Mouse (Mus musculus): Measurements from ENCODE around the gene Atp13a1. TPM values are rescaled to one million over a fixed set of nuclear protein-coding genes. Genes with fewer than 3 reads are reported as not detected.

Atp13a1 gene
- polyA plus RNA-seq, 1 experiment from 2014 or later, result 40.7 TPM

GRCm38 (mm10) chr8:69821971-69822385, 31.0 kb downstream of the Atp13a1 start:
- Histone ChIP-seq H3K9ac (ENCODE audit: low read length) (peak overlapping the region; percentile 63), H3K4me3 (ENCODE audit: low read depth, low read length) (peak overlapping the region; percentile 45), H3K4me1 (ENCODE audit: control insufficient read depth, insufficient read depth, low read length) (peaks cover 11% of the 10 kb centered on the region), H3K36me3 (ENCODE audit: control insufficient read depth, insufficient read depth, low read length) (no peaks in the 10 kb centered on the region; the same call in 1 of the 2 replicates), H3K4me2 (peak overlapping the region; percentile 79), H3K9me3 (ENCODE audit: control insufficient read depth, low read length) (no peaks in the 10 kb centered on the region), H3K27me3 (ENCODE audit: control insufficient read depth, insufficient read depth, low read length) (no peaks in the 10 kb centered on the region; the same call in 1 of the 2 replicates), H3K27ac (ENCODE audit: low read depth, low read length) (no peak overlapping the region)
- ATAC-seq (ENCODE audit: low FRiP score) (peak; percentile 65), DNase-seq (ENCODE audit: low spot score, missing footprints) (peak; percentile 91)
- 2% methylated on average over 11 of the region's 22 CpGs for WGBS

GRCm38 (mm10) chr8:69822386-69823191, 31.6 kb downstream of the Atp13a1 start, which contains the start of gene Lpar2:
Lpar2 (plus strand) TSS chr8:69822429.
- peak within 1 kb of the TSS; percentile 79 for H3K4me2 ChIP-seq
- WGBS, result 2% methylated on average over 33 of the region's 35 CpGs
- peak; percentile 83 for ATAC-seq (ENCODE audit: low FRiP score)
- no peaks in the 10 kb centered on the region; the same call in 1 of the 2 replicates for H3K36me3 ChIP-seq (ENCODE audit: control insufficient read depth, insufficient read depth, low read length)
- peak; percentile 97 for DNase-seq (ENCODE audit: low spot score, missing footprints)
- no peaks in the 10 kb centered on the region; the same call in 1 of the 2 replicates for H3K27me3 ChIP-seq (ENCODE audit: control insufficient read depth, insufficient read depth, low read length)
- no peaks in the 10 kb centered on the region for H3K9me3 ChIP-seq (ENCODE audit: control insufficient read depth, low read length)
- peaks cover 11% of the 10 kb centered on the region for H3K4me1 ChIP-seq (ENCODE audit: control insufficient read depth, insufficient read depth, low read length)
- H3K27ac ChIP-seq (ENCODE audit: low read depth, low read length), result no peak within 1 kb of the TSS; the same call in 1 of the 2 replicates
- H3K9ac ChIP-seq (ENCODE audit: low read length), result peak within 1 kb of the TSS; percentile 63
- H3K4me3 ChIP-seq (ENCODE audit: low read depth, low read length), result peak within 1 kb of the TSS; percentile 45

GRCm38 (mm10) chr8:69826371-69826770, 35.4 kb downstream of the Atp13a1 start:
- Histone ChIP-seq H3K36me3 (ENCODE audit: control insufficient read depth, insufficient read depth, low read length) (no peaks in the 10 kb centered on the region; the same call in 1 of the 2 replicates), H3K9ac (ENCODE audit: low read length) (no peak overlapping the region), H3K4me1 (ENCODE audit: control insufficient read depth, insufficient read depth, low read length) (peaks cover 11% of the 10 kb centered on the region), H3K4me3 (ENCODE audit: low read depth, low read length) (no peak overlapping the region), H3K27ac (ENCODE audit: low read depth, low read length) (no peak overlapping the region), H3K4me2 (no peak overlapping the region), H3K9me3 (ENCODE audit: control insufficient read depth, low read length) (no peaks in the 10 kb centered on the region), H3K27me3 (ENCODE audit: control insufficient read depth, insufficient read depth, low read length) (no peaks in the 10 kb centered on the region; the same call in 1 of the 2 replicates)
- no peak for DNase-seq (ENCODE audit: low spot score, missing footprints)
- WGBS, result 93% methylated on average over 12 of the region's 12 CpGs
- no peak for ATAC-seq (ENCODE audit: low FRiP score)

- peak; percentile 99 for DNase-seq (ENCODE audit: low spot score, missing footprints)
- H3K4me3 ChIP-seq (ENCODE audit: low read depth, low read length), result peak within 1 kb of the TSS; percentile 54
- WGBS, result under 1% methylated on average over 38 of the region's 38 CpGs
- H3K36me3 ChIP-seq (ENCODE audit: control insufficient read depth, insufficient read depth, low read length), result no peaks in the 10 kb centered on the region
- peak within 1 kb of the TSS; percentile 59 for H3K27ac ChIP-seq (ENCODE audit: low read depth, low read length)
- H3K9me3 ChIP-seq (ENCODE audit: control insufficient read depth, low read length), result no peaks in the 10 kb centered on the region
- ATAC-seq (ENCODE audit: low FRiP score), result peak; percentile 98
- peak within 1 kb of the TSS; percentile 64 for H3K9ac ChIP-seq (ENCODE audit: low read length)
- no peaks in the 10 kb centered on the region for H3K27me3 ChIP-seq (ENCODE audit: control insufficient read depth, insufficient read depth, low read length)
- peak within 1 kb of the TSS; percentile 65 for H3K4me2 ChIP-seq
- peaks cover 5% of the 10 kb centered on the region for H3K4me1 ChIP-seq (ENCODE audit: control insufficient read depth, insufficient read depth, low read length)
These were observed 41.4 kb downstream of the Atp13a1 start, which contains the start of gene Pbx4 for GRCm38 (mm10) chr8:69832298-69832853. Pbx4 (plus strand) TSS chr8:69832491.

- no peaks in the 10 kb centered on the region for H3K27me3 ChIP-seq (ENCODE audit: control insufficient read depth, insufficient read depth, low read length)
- WGBS, result 83% methylated on average over 8 of the region's 8 CpGs
- no peak for ATAC-seq (ENCODE audit: low FRiP score)
- no peaks in the 10 kb centered on the region for H3K9me3 ChIP-seq (ENCODE audit: control insufficient read depth, low read length)
- H3K36me3 ChIP-seq (ENCODE audit: control insufficient read depth, insufficient read depth, low read length), result no peaks in the 10 kb centered on the region; the same call in 1 of the 2 replicates
- no peak overlapping the region for H3K4me2 ChIP-seq
- H3K9ac ChIP-seq (ENCODE audit: low read length), result no peak overlapping the region
- H3K4me1 ChIP-seq (ENCODE audit: control insufficient read depth, insufficient read depth, low read length), result no peaks in the 10 kb centered on the region
- no peak overlapping the region for H3K4me3 ChIP-seq (ENCODE audit: low read depth, low read length)
- no peak overlapping the region for H3K27ac ChIP-seq (ENCODE audit: low read depth, low read length)
- DNase-seq (ENCODE audit: low spot score, missing footprints), result no peak
These were observed 46.2 kb downstream of the Atp13a1 start for GRCm38 (mm10) chr8:69837057-69837682.

GRCm38 (mm10) chr8:69847167-69848065, 56.5 kb downstream of the Atp13a1 start:
- no peak for ATAC-seq (ENCODE audit: low FRiP score)
- no peaks in the 10 kb centered on the region for H3K9me3 ChIP-seq (ENCODE audit: control insufficient read depth, low read length)
- H3K36me3 ChIP-seq (ENCODE audit: control insufficient read depth, insufficient read depth, low read length), result peaks cover 2% of the 10 kb centered on the region; the same call in 1 of the 2 replicates
- no peaks in the 10 kb centered on the region for H3K4me1 ChIP-seq (ENCODE audit: control insufficient read depth, insufficient read depth, low read length)
- 82% methylated on average over 3 of the region's 3 CpGs for WGBS
- no peak for DNase-seq (ENCODE audit: low spot score, missing footprints)
- H3K27me3 ChIP-seq (ENCODE audit: control insufficient read depth, insufficient read depth, low read length), result no peaks in the 10 kb centered on the region
- H3K9ac ChIP-seq (ENCODE audit: low read length), result no peak overlapping the region
- no peak overlapping the region for H3K4me3 ChIP-seq (ENCODE audit: low read depth, low read length)
- no peak overlapping the region for H3K27ac ChIP-seq (ENCODE audit: low read depth, low read length)
- no peak overlapping the region for H3K4me2 ChIP-seq

GRCm38 (mm10) chr8:69848951-69849350, 58.0 kb downstream of the Atp13a1 start:
- no peak overlapping the region for H3K4me3 ChIP-seq (ENCODE audit: low read depth, low read length)
- ATAC-seq (ENCODE audit: low FRiP score) (no peak), DNase-seq (ENCODE audit: low spot score, missing footprints) (no peak)
- H3K9ac ChIP-seq (ENCODE audit: low read length), result no peak overlapping the region
- no peaks in the 10 kb centered on the region for H3K4me1 ChIP-seq (ENCODE audit: control insufficient read depth, insufficient read depth, low read length)
- H3K4me2 ChIP-seq, result no peak overlapping the region
- WGBS, result 93% methylated on average over 8 of the region's 8 CpGs
- no peaks in the 10 kb centered on the region for H3K27me3 ChIP-seq (ENCODE audit: control insufficient read depth, insufficient read depth, low read length)
- H3K9me3 ChIP-seq (ENCODE audit: control insufficient read depth, low read length), result no peaks in the 10 kb centered on the region
- H3K27ac ChIP-seq (ENCODE audit: low read depth, low read length), result no peak overlapping the region
- H3K36me3 ChIP-seq (ENCODE audit: control insufficient read depth, insufficient read depth, low read length), result peaks cover 2% of the 10 kb centered on the region; the same call in 1 of the 2 replicates

- Histone ChIP-seq H3K36me3 (ENCODE audit: control insufficient read depth, insufficient read depth, low read length) (peaks cover 2% of the 10 kb centered on the region; the same call in 1 of the 2 replicates), H3K9me3 (ENCODE audit: control insufficient read depth, low read length) (no peaks in the 10 kb centered on the region), H3K27me3 (ENCODE audit: control insufficient read depth, insufficient read depth, low read length) (no peaks in the 10 kb centered on the region), H3K9ac (ENCODE audit: low read length) (no peak overlapping the region), H3K4me1 (ENCODE audit: control insufficient read depth, insufficient read depth, low read length) (no peaks in the 10 kb centered on the region), H3K4me3 (ENCODE audit: low read depth, low read length) (no peak overlapping the region), H3K4me2 (no peak overlapping the region), H3K27ac (ENCODE audit: low read depth, low read length) (no peak overlapping the region)
- WGBS, result 39% methylated on average over 3 of the region's 3 CpGs
- ATAC-seq (ENCODE audit: low FRiP score) (no peak), DNase-seq (ENCODE audit: low spot score, missing footprints) (no peak)
These were observed 58.9 kb downstream of the Atp13a1 start for GRCm38 (mm10) chr8:69849899-69850298.

Measured in midbrain, embryonic 11.5 days (tissue).